Mouse (Mus musculus): ENCODE data around the gene Hoxc5.

Gene Hoxc5

DNA sequence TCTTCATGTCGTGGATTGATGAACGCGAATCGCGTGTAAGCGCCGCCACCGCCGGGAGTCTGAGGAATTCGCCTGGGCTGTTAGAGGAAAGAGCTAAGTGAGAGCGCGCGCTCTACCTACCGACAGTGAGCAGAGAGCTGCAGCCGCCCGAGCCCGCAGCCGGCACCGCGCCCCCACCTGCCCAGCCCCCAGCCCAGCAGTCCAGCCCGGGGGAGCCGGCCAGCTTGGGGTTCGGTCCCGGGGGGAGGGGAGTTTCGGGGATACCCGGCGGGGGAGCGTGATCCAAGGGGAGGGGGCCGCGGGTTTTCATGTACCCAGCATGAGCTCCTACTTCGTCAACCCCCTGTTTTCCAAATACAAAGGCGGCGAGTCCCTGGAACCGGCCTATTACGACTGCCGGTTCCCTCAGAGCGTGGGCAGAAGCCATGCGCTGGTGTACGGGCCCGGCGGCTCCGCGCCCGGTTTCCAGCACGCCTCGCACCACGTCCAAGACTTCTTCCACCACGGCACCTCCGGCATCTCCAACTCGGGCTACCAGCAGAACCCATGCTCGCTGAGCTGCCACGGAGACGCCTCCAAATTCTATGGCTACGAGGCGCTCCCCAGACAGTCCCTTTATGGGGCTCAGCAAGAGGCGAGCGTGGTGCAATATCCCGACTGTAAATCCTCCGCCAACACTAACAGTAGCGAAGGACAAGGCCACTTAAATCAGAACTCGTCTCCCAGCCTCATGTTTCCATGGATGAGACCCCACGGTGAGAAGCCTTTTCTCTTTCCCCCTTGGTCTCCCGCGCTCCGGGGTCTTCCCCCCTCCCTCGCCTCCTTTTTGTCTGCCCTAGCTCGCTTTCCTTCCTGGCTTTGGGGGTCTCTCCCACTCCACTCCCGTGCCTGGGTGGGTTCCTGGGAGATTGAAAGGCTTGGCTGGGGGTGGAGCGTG lies 23.5 kb downstream of the Hoxc5 start, which contains the start of gene Hoxc8:
Gene Hoxc8 (plus strand): TSS at position 147 of the 937 bp plus-strand sequence.
- no peak for DNase-seq (ENCODE audit: extremely low spot score)

- DNase-seq (ENCODE audit: extremely low spot score), result no peak
These were observed 24.5 kb downstream of the Hoxc5 start for GRCm38 (mm10) chr15:102991782-102992181.

GRCm38 (mm10) chr15:102992206-102992605 lies 25.0 kb downstream of the Hoxc5 start:
- no peak for DNase-seq (ENCODE audit: extremely low spot score)

DNA sequence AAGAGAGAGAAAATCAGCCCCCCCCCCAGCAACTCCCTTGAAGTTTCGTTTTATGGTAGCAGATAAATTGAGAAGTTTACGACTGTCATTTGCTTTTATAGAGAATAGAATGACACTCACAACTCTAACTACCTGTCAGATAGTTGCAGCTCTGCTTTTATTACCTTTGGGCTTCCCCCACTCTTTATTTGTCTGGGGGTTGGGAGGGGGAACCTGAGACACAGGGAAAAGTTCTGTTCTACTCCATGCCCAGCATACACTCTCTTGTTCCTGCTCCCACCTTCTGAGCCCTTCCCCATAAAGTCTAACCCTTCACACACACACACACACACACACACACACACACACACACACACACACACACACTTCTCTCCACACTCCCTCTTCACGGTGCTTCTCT lies 25.6 kb downstream of the Hoxc5 start:
- no peak for DNase-seq (ENCODE audit: extremely low spot score)

- DNase-seq (ENCODE audit: extremely low spot score), result no peak
These were observed 29.3 kb downstream of the Hoxc5 start for GRCm38 (mm10) chr15:102996548-102996947.

GRCm38 (mm10) chr15:102997431-102997830 lies 30.2 kb downstream of the Hoxc5 start:
- DNase-seq (ENCODE audit: extremely low spot score), result no peak

GRCm38 (mm10) chr15:102997939-102998355 lies 30.7 kb downstream of the Hoxc5 start, which contains the start of gene Hoxc6:
Hoxc6 (plus strand) TSS chr15:102998257.
- DNase-seq (ENCODE audit: extremely low spot score), result no peak

GRCm38 (mm10) chr15:102998608-102999182 lies 31.5 kb downstream of the Hoxc5 start:
- peak; percentile 65 for DNase-seq (ENCODE audit: extremely low spot score)

- DNase-seq (ENCODE audit: extremely low spot score), result peak; percentile 82
These were observed 32.1 kb downstream of the Hoxc5 start for GRCm38 (mm10) chr15:102999183-102999831.

DNA sequence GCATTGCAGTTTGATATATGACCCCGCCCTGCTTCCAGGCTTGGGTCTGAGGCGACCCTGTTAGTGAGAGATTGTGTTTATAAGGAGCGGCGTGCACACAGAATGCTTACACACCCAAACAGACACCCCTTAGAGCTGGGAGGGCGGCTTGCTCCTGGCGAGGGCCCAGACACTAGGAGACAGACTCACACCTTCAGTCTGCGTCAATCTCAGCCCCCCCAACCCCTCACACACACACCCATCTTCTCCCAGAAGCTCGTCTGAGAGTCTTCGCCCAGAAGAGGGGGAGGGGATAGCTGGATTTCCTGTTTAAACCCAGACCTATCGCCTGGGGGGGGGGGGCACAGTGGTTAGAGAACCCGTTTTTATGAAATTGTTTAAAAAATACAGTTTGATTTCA lies 32.7 kb downstream of the Hoxc5 start:
- DNase-seq (ENCODE audit: extremely low spot score), result no peak

DNA sequence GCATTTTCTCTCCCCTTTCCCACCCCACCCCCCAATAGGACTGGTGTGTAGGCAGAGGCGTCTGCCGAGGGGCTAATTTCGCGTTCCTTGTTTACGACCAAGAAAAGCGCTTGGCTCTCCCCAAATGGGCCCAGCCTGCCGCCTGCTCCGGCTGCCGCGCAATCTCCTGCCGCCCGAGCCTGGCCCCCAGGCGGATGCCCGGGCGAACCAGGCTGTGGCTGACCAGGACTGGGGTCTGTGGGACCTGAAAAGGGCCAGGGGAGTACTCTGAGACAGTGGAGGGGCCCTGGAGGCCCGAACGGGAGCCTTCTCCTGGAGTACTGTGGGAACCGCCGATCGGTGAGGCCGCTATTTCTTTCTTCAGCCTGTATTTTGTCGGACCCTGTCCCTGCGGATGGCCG lies 33.3 kb downstream of the Hoxc5 start:
- no peak for DNase-seq (ENCODE audit: extremely low spot score)

- no peak for DNase-seq (ENCODE audit: extremely low spot score)
These were observed 34.1 kb downstream of the Hoxc5 start for GRCm38 (mm10) chr15:103001370-103001769.

DNA sequence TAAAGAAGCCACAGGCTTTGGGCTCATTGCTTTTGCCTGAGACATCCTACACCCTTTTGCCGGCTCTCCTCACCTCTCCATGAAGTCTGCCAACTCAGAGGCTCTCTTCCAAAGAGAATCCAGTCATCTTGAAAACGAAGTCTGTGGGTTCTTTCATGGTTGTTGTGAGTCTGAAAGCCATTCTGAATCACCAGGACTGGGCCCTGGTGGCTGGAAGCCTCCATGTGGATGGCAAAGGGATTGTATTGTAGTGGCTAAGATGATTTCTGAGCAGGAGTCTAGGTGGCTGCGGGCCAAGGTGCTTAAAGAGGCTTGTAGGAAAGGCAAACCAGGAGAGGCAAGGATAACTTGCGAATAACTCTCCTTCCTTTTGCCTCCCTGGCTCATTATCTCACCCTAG lies 34.9 kb downstream of the Hoxc5 start:
- no peak for DNase-seq (ENCODE audit: extremely low spot score)

- DNase-seq (ENCODE audit: extremely low spot score), result no peak
These were observed 35.7 kb downstream of the Hoxc5 start for GRCm38 (mm10) chr15:103002821-103003448.

DNA sequence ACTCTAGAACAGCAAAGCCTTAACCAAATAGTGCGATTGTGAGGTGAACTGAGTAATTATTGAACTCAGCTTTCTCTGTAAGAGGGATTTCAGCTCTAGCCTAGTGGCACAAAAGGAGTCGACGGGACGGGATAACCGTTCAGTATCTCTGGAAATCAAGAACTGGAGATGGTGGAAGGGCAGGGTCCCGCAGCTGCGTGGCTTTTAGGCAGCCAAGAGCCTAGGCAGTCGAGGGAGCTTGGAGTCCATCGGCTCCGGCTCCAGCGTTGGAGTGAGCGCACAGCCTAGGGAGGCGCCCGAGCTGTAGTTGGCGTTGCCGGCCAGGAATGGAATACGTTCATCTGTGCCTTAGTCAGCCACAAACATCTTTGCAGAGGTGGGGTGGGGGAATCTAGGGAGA lies 38.1 kb downstream of the Hoxc5 start:
- DNase-seq (ENCODE audit: extremely low spot score), result no peak

GRCm38 (mm10) chr15:103005797-103006196 lies 38.6 kb downstream of the Hoxc5 start:
- DNase-seq (ENCODE audit: extremely low spot score), result no peak

GRCm38 (mm10) chr15:103006326-103006725 lies 39.1 kb downstream of the Hoxc5 start:
- no peak for DNase-seq (ENCODE audit: extremely low spot score)

DNA sequence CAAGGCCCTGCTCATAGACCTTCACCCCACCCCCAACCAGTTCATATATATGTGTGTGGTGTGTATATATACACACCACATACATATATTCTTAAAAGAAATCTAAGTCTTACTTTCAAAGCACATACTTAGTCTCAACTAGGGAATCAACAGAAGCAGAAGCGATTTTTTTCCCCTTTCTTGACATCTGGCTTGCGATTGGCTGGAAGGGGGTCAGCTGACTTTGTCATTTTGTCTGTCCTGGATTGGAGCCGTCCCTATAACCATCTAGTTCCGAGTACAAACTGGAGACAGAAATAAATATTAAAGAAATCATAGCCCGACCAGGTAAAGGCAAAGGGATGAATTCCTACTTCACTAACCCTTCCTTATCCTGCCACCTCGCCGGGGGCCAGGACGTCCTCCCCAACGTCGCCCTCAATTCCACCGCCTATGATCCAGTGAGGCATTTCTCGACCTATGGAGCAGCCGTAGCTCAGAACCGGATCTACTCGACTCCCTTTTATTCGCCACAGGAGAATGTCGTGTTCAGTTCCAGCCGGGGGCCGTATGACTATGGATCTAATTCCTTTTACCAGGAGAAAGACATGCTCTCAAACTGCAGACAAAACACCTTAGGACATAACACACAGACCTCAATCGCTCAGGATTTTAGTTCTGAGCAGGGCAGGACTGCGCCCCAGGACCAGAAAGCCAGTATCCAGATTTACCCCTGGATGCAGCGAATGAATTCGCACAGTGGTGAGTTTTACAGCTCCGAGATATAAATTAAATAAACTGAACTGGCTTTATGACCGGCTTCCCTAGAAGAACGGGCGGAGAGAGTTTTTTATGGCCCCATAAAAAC lies 42.2 kb downstream of the Hoxc5 start:
- DNase-seq (ENCODE audit: extremely low spot score), result no peak

DNA sequence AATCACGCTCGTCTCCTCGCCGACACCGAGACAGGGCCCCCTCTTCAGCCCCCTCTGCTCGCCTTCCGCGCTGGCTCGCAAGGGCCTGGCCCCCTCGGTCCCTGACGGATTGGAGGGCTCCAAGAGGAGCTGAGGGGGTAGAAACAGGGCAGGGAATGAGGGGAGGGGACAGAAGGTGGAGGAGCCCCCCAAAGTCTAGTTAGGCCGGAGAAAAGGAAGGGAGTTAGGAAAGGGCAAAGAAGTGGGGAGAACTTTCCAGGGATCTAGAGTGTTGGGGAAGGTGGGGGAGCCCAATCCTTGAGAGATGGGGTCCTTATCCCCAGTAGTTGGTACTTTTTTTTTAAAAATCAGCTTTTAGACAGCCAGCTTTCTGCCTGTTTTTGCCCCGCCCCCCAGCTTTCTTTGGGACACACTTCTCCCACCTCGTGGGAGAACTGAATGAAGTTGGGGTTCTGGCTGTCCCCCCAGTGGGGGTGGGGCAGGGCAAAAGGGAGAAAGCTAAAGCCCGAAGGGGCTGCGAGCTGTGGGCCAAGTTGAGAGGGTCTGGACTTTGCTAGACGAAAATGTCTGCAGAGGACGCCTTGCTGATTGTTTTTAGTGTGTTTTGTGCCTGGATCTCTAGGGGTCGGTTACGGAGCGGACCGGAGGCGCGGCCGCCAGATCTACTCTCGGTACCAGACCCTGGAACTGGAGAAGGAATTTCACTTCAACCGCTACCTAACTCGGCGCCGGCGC lies 43.0 kb downstream of the Hoxc5 start:
- no peak for DNase-seq (ENCODE audit: extremely low spot score)

- no peak for DNase-seq (ENCODE audit: extremely low spot score)
These were observed 43.8 kb downstream of the Hoxc5 start for GRCm38 (mm10) chr15:103010847-103011555.
